ENCODE assay signal across 8 mouse cellular contexts in genomic region chr4:145050518-145051208, GRCm38 (mm10).
DNase-seq lines count a peak whose midpoint lies in the region; ATAC-seq lines count a peak whose summit lies in the region.

No protein-coding gene starts in this region.

- peak; percentile 75 for ATAC-seq in intestine, embryonic 15.5 days

- H3K27ac ChIP-seq in embryonic facial prominence, embryonic 10.5 days (replicated peaks): peak overlapping the region; percentile 72
- peak overlapping the region; percentile 56 for H3K27ac ChIP-seq in intestine, embryonic 15.5 days

- no peaks in the 10 kb centered on the region for H3K27me3 ChIP-seq in embryonic facial prominence, embryonic 10.5 days (replicated peaks; ENCODE audit: low read depth, poor library complexity, severe bottlenecking)
- H3K27me3 ChIP-seq in intestine, embryonic 15.5 days (replicated peaks): no peaks in the 10 kb centered on the region; the same call in 1 of the 2 replicates

- peaks cover 31% of the 10 kb centered on the region for H3K4me1 ChIP-seq in embryonic facial prominence, embryonic 10.5 days
- H3K4me1 ChIP-seq in intestine, embryonic 15.5 days (replicated peaks): peaks cover 18% of the 10 kb centered on the region

- no peak overlapping the region for H3K4me2 ChIP-seq in intestine, embryonic 15.5 days (replicated peaks)

- peak; percentile 25 for DNase-seq in layer of hippocampus, adult 9-11 months
- no peak for DNase-seq in layer of hippocampus, adult 8-10 months (ENCODE audit: low spot score in 2 of 2)
- DNase-seq in embryonic facial prominence, embryonic 10.5 days (ENCODE audit: low spot score): peak; percentile 40
- peak; percentile 14 for DNase-seq in mesoderm, embryonic 11.5 days (ENCODE audit: low read depth, low spot score)
- no peak for DNase-seq in right cerebral cortex, postnatal 36 days (ENCODE audit: low spot score in 2 of 2)
- DNase-seq in urinary bladder, adult 18-20 months (ENCODE audit: low spot score in 2 of 2): no peak
- no peak for DNase-seq in adrenal gland, postnatal 36 days

- WGBS in embryonic facial prominence, embryonic 10.5 days: 42% methylated on average over 8 of the region's 8 CpGs
- WGBS in intestine, embryonic 15.5 days: 56% methylated on average over 8 of the region's 8 CpGs

- no peak overlapping the region for H3K4me3 ChIP-seq in embryonic facial prominence, embryonic 10.5 days
- no peak overlapping the region for H3K4me3 ChIP-seq in intestine, embryonic 15.5 days (replicated peaks)

- no peak overlapping the region for H3K9ac ChIP-seq in intestine, embryonic 15.5 days

- H3K36me3 ChIP-seq in embryonic facial prominence, embryonic 10.5 days (replicated peaks): peaks cover 36% of the 10 kb centered on the region
- 0 out of 2 replicates have a peak, but pooled peaks cover 4% of the 10 kb centered on the region for H3K36me3 ChIP-seq in intestine, embryonic 15.5 days

- no peaks in the 10 kb centered on the region for H3K9me3 ChIP-seq in embryonic facial prominence, embryonic 10.5 days
- no peaks in the 10 kb centered on the region for H3K9me3 ChIP-seq in intestine, embryonic 15.5 days

Comparison
In these comparisons a context has a peak if more than half of its experiments do, and no peak if none do; other contexts are left out.
1. DNase-seq: peak in layer of hippocampus, adult 9-11 months (single experiment), embryonic facial prominence, embryonic 10.5 days (single experiment) and mesoderm, embryonic 11.5 days (single experiment); none in layer of hippocampus, adult 8-10 months (0 of 2), right cerebral cortex, postnatal 36 days (0 of 2), urinary bladder, adult 18-20 months (0 of 2) and adrenal gland, postnatal 36 days (0 of 2).